ENCODE assay signal across 8 mouse cellular contexts in the genomic region with DNA sequence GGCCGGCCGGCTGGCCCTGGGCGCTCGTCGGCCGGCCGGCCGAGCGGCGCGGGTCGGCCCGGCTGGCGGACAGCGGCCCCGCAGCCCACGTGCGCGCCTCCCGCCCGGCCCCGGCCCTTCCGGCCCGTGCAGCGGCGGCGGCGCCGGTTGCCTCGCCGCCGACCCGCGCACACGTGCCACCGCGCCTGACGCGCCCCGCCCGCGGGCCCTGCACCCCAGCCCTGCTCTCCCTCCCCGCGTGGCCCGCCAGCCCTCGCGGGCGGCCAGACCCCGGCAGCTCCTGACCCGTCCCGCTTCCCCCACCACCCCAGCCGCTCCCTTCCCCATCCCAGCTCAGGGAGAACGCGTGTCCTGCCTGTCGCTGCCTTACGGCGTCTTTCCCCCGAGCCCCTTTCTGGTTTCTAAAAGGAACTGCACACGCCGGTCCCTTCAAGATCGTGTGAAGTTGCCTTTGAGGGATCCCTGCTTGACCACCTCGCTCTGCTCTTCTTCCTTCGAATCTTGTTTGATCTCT. TPM values are rescaled to one million over a fixed set of nuclear protein-coding genes. Genes with fewer than 3 reads are reported as not detected.
DNase-seq lines count a peak whose midpoint lies in the region; ATAC-seq and TF ChIP-seq lines count a peak whose summit lies in the region.

No protein-coding gene starts in this region.

- no peak for TF ChIP-seq EP300 in MEL (IDR thresholded peaks at IDR 0.05; ENCODE audit: low read depth in 1 of 2, low read length in 2 of 2)

- peak overlapping the region; percentile 76 to 95 for H3K4me3 ChIP-seq in MEL (ENCODE audit: control insufficient read depth in 1 of 2, insufficient read depth in 1 of 2, low read depth in 2 of 2, low read length in 2 of 2)
- H3K4me3 ChIP-seq in brown adipose tissue, adult 24 weeks (ENCODE audit: insufficient read depth, low read depth, low read length) = peak overlapping the region; percentile 97
- peak overlapping the region; percentile 93 for H3K4me3 ChIP-seq in forebrain, embryonic 11.5 days (ENCODE audit: low read depth, low read length)
- peak overlapping the region; percentile 79 for H3K4me3 ChIP-seq in hindbrain, embryonic 11.5 days (ENCODE audit: low read depth, low read length)
- peak overlapping the region; percentile 84 for H3K4me3 ChIP-seq in limb, embryonic 10.5 days
- H3K4me3 ChIP-seq in midbrain, embryonic 10.5 days = peak overlapping the region; percentile 84

- no peaks in the 10 kb centered on the region for H3K27me3 ChIP-seq in MEL (ENCODE audit: control insufficient read depth in 1 of 2, insufficient read depth in 2 of 2, low read length in 2 of 2)
- no peaks in the 10 kb centered on the region for H3K27me3 ChIP-seq in forebrain, embryonic 11.5 days (ENCODE audit: control insufficient read depth, insufficient read depth, low read length)
- H3K27me3 ChIP-seq in hindbrain, embryonic 11.5 days (ENCODE audit: control insufficient read depth, insufficient read depth, low read length) = no peaks in the 10 kb centered on the region
- H3K27me3 ChIP-seq in limb, embryonic 10.5 days (ENCODE audit: low read depth, poor library complexity, severe bottlenecking) = no peaks in the 10 kb centered on the region
- H3K27me3 ChIP-seq in midbrain, embryonic 10.5 days (ENCODE audit: low read depth, poor library complexity, severe bottlenecking) = no peaks in the 10 kb centered on the region

- TF ChIP-seq POLR2A in MEL (IDR thresholded peaks at IDR 0.05; ENCODE audit: control insufficient read depth in 1 of 2, insufficient read depth in 1 of 2, low read depth in 1 of 2, low read length in 2 of 2, poor library complexity in 1 of 2) = no peak

- no peaks in the 10 kb centered on the region for H3K9me3 ChIP-seq in MEL (replicated peaks; ENCODE audit: insufficient read depth, low read length)
- no peaks in the 10 kb centered on the region for H3K9me3 ChIP-seq in forebrain, embryonic 11.5 days (ENCODE audit: control insufficient read depth, low read length)
- H3K9me3 ChIP-seq in hindbrain, embryonic 11.5 days (ENCODE audit: control insufficient read depth, low read length) = no peaks in the 10 kb centered on the region
- H3K9me3 ChIP-seq in limb, embryonic 10.5 days (replicated peaks) = no peaks in the 10 kb centered on the region
- no peaks in the 10 kb centered on the region for H3K9me3 ChIP-seq in midbrain, embryonic 10.5 days (replicated peaks)

- peak overlapping the region; percentile 84 for H3K27ac ChIP-seq in MEL (ENCODE audit: control insufficient read depth, low read depth, low read length)
- peak overlapping the region; percentile 79 for H3K27ac ChIP-seq in brown adipose tissue, adult 24 weeks (replicated peaks; ENCODE audit: low read depth, low read length)
- H3K27ac ChIP-seq in forebrain, embryonic 11.5 days (ENCODE audit: low read depth, low read length) = peak overlapping the region; percentile 83
- peak overlapping the region; percentile 82 for H3K27ac ChIP-seq in hindbrain, embryonic 11.5 days (ENCODE audit: low read depth, low read length)
- peak overlapping the region; percentile 93 for H3K27ac ChIP-seq in limb, embryonic 10.5 days
- peak overlapping the region; percentile 93 for H3K27ac ChIP-seq in midbrain, embryonic 10.5 days (replicated peaks)

- WGBS in forebrain, embryonic 11.5 days = under 1% methylated on average over 40 of the region's 63 CpGs
- under 1% methylated on average over 48 of the region's 63 CpGs for WGBS in hindbrain, embryonic 11.5 days
- 14% methylated on average over 60 of the region's 63 CpGs for WGBS in limb, embryonic 10.5 days
- WGBS in midbrain, embryonic 10.5 days = 9% methylated on average over 50 of the region's 63 CpGs

- peak overlapping the region; percentile 100 for H3K9ac ChIP-seq in MEL (ENCODE audit: control insufficient read depth, low read depth, low read length, poor library complexity, severe bottlenecking)
- H3K9ac ChIP-seq in forebrain, embryonic 11.5 days (ENCODE audit: low read length) = peak overlapping the region; percentile 93
- peak overlapping the region; percentile 79 for H3K9ac ChIP-seq in hindbrain, embryonic 11.5 days (ENCODE audit: low read depth, low read length)

- H3K4me1 ChIP-seq in MEL (ENCODE audit: control insufficient read depth in 1 of 2, insufficient read depth in 2 of 2, low read length in 2 of 2) = 0 out of 4 replicates have a peak, but pooled peaks cover 0 to 2% of the 10 kb centered on the region in 2 experiments
- no peaks in the 10 kb centered on the region; the same call in 1 of the 2 replicates for H3K4me1 ChIP-seq in brown adipose tissue, adult 24 weeks (ENCODE audit: control insufficient read depth, insufficient read depth, insufficient read length, low read length)
- 0 out of 2 replicates have a peak, but pooled peaks cover 2% of the 10 kb centered on the region for H3K4me1 ChIP-seq in forebrain, embryonic 11.5 days (replicated peaks; ENCODE audit: control insufficient read depth, insufficient read depth, low read length)
- no peaks in the 10 kb centered on the region for H3K4me1 ChIP-seq in hindbrain, embryonic 11.5 days (replicated peaks; ENCODE audit: control insufficient read depth, insufficient read depth, low read length)
- peaks cover 18% of the 10 kb centered on the region for H3K4me1 ChIP-seq in limb, embryonic 10.5 days
- H3K4me1 ChIP-seq in midbrain, embryonic 10.5 days = peaks cover 42% of the 10 kb centered on the region

- H3K79me2 ChIP-seq in MEL (ENCODE audit: control insufficient read depth, insufficient read depth, low read length, poor library complexity) = peaks cover 49% of the 10 kb centered on the region

- H3K4me2 ChIP-seq in forebrain, embryonic 11.5 days (ENCODE audit: low read depth, low read length, severe bottlenecking) = peak overlapping the region; percentile 56
- H3K4me2 ChIP-seq in hindbrain, embryonic 11.5 days (replicated peaks; ENCODE audit: low read depth, low read length) = peak overlapping the region; percentile 69

- no peak for TF ChIP-seq CTCF in MEL (IDR thresholded peaks at IDR 0.05 in 2 of 3, conservative IDR thresholded peaks at IDR 0.05 in 1 of 3; ENCODE audit: control insufficient read depth in 1 of 3, insufficient read depth in 1 of 3, low read depth in 2 of 3, low read length in 3 of 3, poor library complexity in 1 of 3, severe bottlenecking in 1 of 3)

- H3K36me3 ChIP-seq in MEL (ENCODE audit: control insufficient read depth in 1 of 2, insufficient read depth in 2 of 2, low read length in 2 of 2) = peaks cover 4 to 15% of the 10 kb centered on the region in 2 experiments; a peak in 3 of 4 replicates
- H3K36me3 ChIP-seq in forebrain, embryonic 11.5 days (ENCODE audit: control insufficient read depth, insufficient read depth, low read length) = no peaks in the 10 kb centered on the region
- no peaks in the 10 kb centered on the region for H3K36me3 ChIP-seq in hindbrain, embryonic 11.5 days (ENCODE audit: control insufficient read depth, insufficient read depth, low read length)
- peaks cover 6% of the 10 kb centered on the region for H3K36me3 ChIP-seq in limb, embryonic 10.5 days
- peaks cover 14% of the 10 kb centered on the region for H3K36me3 ChIP-seq in midbrain, embryonic 10.5 days

- peak; percentile 48; the same call in 1 of the 2 replicates for ATAC-seq in forebrain, embryonic 11.5 days (replicated peaks; ENCODE audit: low FRiP score)
- peak; percentile 62; the same call in 1 of the 2 replicates for ATAC-seq in hindbrain, embryonic 11.5 days (ENCODE audit: low FRiP score)
- no peak for ATAC-seq in inflammation-experienced regulatory T-cells, adult 6 months

- TF ChIP-seq RAD21 in MEL (IDR thresholded peaks at IDR 0.05; ENCODE audit: low read depth, low read length) = no peak

- peak; percentile 67 for DNase-seq in MEL (ENCODE audit: low read depth, low spot score)
- peak; percentile 86 for DNase-seq in forebrain, embryonic 11.5 days (ENCODE audit: low spot score)
- peak; percentile 66 for DNase-seq in hindbrain, embryonic 11.5 days (ENCODE audit: low spot score)
- DNase-seq in limb, embryonic 10.5 days (ENCODE audit: low spot score) = peak; percentile 74
- peak; percentile 70 for DNase-seq in midbrain, embryonic 10.5 days (ENCODE audit: low spot score)
- peak; percentile 50 for DNase-seq in right cerebral cortex, postnatal 4 days

TF ChIP-seq in MEL, 35 proteins besides CTCF, POLR2A, EP300 and RAD21:
- TF ChIP-seq BHLHE40 (IDR thresholded peaks at IDR 0.05; ENCODE audit: borderline replicate concordance, low read depth, low read length) = peak; percentile 17; the same call in 1 of the 2 replicates
- peak; percentile 59; the same call in 1 of the 2 replicates for TF ChIP-seq SIN3A (IDR thresholded peaks at IDR 0.05; ENCODE audit: low read length)
- no peak for TF ChIP-seq E2F4 (IDR thresholded peaks at IDR 0.05; ENCODE audit: borderline replicate concordance, low read depth, low read length)
- peak; percentile 67 for TF ChIP-seq MXI1 (IDR thresholded peaks at IDR 0.05; ENCODE audit: low read depth, low read length)
- TF ChIP-seq MAX (IDR thresholded peaks at IDR 0.05; ENCODE audit: low read length) = no peak

RNA-seq across cellular contexts. Expression of gene Ipo5, which starts 0.4 kb away (rescaled TPM):
- 157 and 171 TPM in 2 replicates for total RNA-seq in MEL (2012; rRNA removed)
- 100 to 1,000 TPM in 1 of 2 experiments, 10 to 100 TPM in 1; 32.1 to 193 TPM for polyA plus RNA-seq in MEL (2012; ENCODE audit: insufficient read depth in 1 of 2, insufficient read length in 2 of 2, low read depth in 1 of 2, low replicate concordance in 2 of 2, missing spikeins in 1 of 2)
- 26.8 and 27.1 TPM in 2 replicates for polyA plus RNA-seq in brown adipose tissue, adult 24 weeks (2012; ENCODE audit: insufficient read depth, insufficient read length, missing spikeins)
- polyA plus RNA-seq in forebrain, embryonic 11.5 days (2014; fragmentation: Nextera tagmentation; extraction: Ambion mirVana) = 181 and 183 TPM in 2 replicates
- polyA plus RNA-seq in hindbrain, embryonic 11.5 days (2014; fragmentation: Nextera tagmentation; extraction: Ambion mirVana) = 120 and 132 TPM in 2 replicates
- 122 and 139 TPM in 2 replicates for polyA plus RNA-seq in limb, embryonic 10.5 days (2016; fragmentation: Nextera tagmentation; extraction: Ambion mirVana)
- 147 and 158 TPM in 2 replicates for polyA plus RNA-seq in midbrain, embryonic 10.5 days (2016; fragmentation: Nextera tagmentation; extraction: Ambion mirVana)
- 10 to 100 TPM; 38.0 to 51.8 (median 38.7) TPM for polyA plus RNA-seq in inflammation-experienced regulatory T-cells, adult 6 months (2017; shearing (Covaris generic))
